Mouse (Mus musculus): ENCODE measurements around the gene Atp6v0a1.

DNA sequence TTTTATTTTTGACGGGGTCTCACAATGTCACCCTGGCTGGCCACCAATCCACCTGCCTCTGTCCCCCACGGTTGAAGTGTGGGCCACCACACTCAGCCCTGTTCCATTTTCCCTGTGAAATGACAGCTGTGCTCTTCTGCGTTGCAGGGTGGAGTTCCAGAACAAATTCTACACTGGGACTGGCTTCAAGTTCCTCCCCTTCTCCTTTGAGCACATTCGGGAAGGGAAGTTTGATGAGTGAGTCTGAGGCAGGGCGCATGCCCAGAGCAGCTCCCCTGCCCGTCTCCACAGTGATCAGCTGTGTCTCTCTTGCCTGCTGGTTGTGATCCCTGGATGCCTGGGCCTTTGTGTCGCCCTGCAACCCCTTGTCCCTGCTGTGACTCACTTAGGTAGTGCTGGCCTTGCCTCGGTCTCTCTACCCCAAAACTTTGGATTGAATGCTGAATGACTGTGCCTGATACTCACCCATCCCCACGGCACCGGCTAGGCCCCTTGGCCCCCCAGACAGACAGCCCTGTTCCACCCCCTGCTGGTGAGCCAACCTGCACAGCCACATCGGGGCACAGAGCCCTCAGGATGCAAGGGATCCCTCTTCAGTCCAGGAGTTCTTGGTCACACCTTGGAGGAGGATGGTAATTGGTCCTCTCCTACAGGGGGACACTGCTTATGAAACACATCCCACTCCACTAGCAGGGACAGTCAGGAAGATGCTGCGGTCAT, 53.1 kb downstream of the Atp6v0a1 start:
- TF ChIP-seq TAL1 (IDR thresholded peaks at IDR 0.05; ENCODE audit: low read length) (no peak), GATA1 (IDR thresholded peaks at IDR 0.05; ENCODE audit: low read length) (no peak)
